Mouse (Mus musculus) limb, embryonic 12.5 days (tissue): ENCODE results near the gene Diaph3. TPM values are rescaled to one million over a fixed set of nuclear protein-coding genes. Genes with fewer than 3 reads are reported as not detected.

ENCODE experiments used
- ATAC-seq: fragments of 200-750 bp; cut with Nextera tagmentation; 2 replicates; pipeline ENCODE4 v1.8.0; 2017; ENCODE audit warnings: low read depth, moderate TSS enrichment; ENCODE audit not compliant: insufficient number of reproducible peaks, insufficient read depth, low FRiP score, low TSS enrichment
- H3K27ac ChIP-seq: fragments of 300-500 bp; sonication (generic); 2 replicates; pipeline ENCODE4 v1.5.1; 2016; ENCODE audit warnings: mild to moderate bottlenecking, moderate library complexity
- H3K27me3 ChIP-seq: fragments of 300-500 bp; sonication (generic); 2 replicates; pipeline ENCODE4 v1.6.1; 2016; ENCODE audit warnings: mild to moderate bottlenecking, moderate library complexity
- H3K36me3 ChIP-seq: fragments of 300-500 bp; sonication (generic); 2 replicates; pipeline ENCODE4 v1.6.1; 2016; ENCODE audit warnings: mild to moderate bottlenecking, moderate library complexity
- H3K4me1 ChIP-seq: fragments of 300-500 bp; sonication (generic); replicated peaks from 2 replicates; pipeline ENCODE4 v1.6.1; 2016
- H3K4me2 ChIP-seq: fragments of 300-500 bp; sonication (generic); 2 replicates; pipeline ENCODE4 v1.6.1; 2016; ENCODE audit warnings: mild to moderate bottlenecking, moderate library complexity
- H3K4me3 ChIP-seq: fragments of 300-500 bp; sonication (generic); replicated peaks from 2 replicates; pipeline ENCODE4 v1.5.1; 2016; ENCODE audit warnings: mild to moderate bottlenecking
- H3K9ac ChIP-seq: fragments of 300-500 bp; sonication (generic); replicated peaks from 2 replicates; pipeline ENCODE4 v1.6.1; 2016; ENCODE audit warnings: mild to moderate bottlenecking, moderate library complexity
- H3K9me3 ChIP-seq: fragments of 300-500 bp; sonication (generic); 2 replicates; pipeline ENCODE4 v1.6.1; 2016; ENCODE audit warnings: mild to moderate bottlenecking, moderate library complexity
- WGBS: fragments of 180-500 bp; shearing (Covaris S2); methylation state at CpG from one replicate; pipeline ENCODE4 v1.1.7; 2016; 5-methylcytosine and 5-hydroxymethylcytosine counted together
- polyA plus RNA-seq: library from polyadenylated mRNA; unstranded; fragments of >200 nt; fragmentation: Nextera tagmentation; extraction: Ambion mirVana; gene quantifications from 2 replicates; pipeline ENCODE4 v1.2.1, GENCODE M21; 2016

Diaph3 gene
- polyA plus RNA-seq, 1 experiment from 2014 or later: 10.7 TPM

GRCm38 (mm10) chr14:87083911-87084310 is 57.1 kb downstream of the Diaph3 start:
- H3K9me3 ChIP-seq: no peaks in the 10 kb centered on the region
- H3K36me3 ChIP-seq: no peaks in the 10 kb centered on the region; the same call in 1 of the 2 replicates
- H3K4me1 ChIP-seq: no peaks in the 10 kb centered on the region; the same call in 1 of the 2 replicates
- H3K27ac ChIP-seq: no peak overlapping the region
- no peak overlapping the region for H3K4me2 ChIP-seq
- ATAC-seq: no peak
- no peak overlapping the region for H3K9ac ChIP-seq
- no peak overlapping the region for H3K4me3 ChIP-seq
- H3K27me3 ChIP-seq: no peaks in the 10 kb centered on the region
- 72% methylated on average over 6 of the region's 6 CpGs for WGBS

- H3K4me1 ChIP-seq: no peaks in the 10 kb centered on the region; the same call in 1 of the 2 replicates
- H3K4me3 ChIP-seq: no peak overlapping the region
- H3K4me2 ChIP-seq: no peak overlapping the region
- no peak overlapping the region for H3K27ac ChIP-seq
- no peaks in the 10 kb centered on the region for H3K27me3 ChIP-seq
- ATAC-seq: no peak
- no peaks in the 10 kb centered on the region for H3K9me3 ChIP-seq
- no peaks in the 10 kb centered on the region for H3K36me3 ChIP-seq
- no peak overlapping the region for H3K9ac ChIP-seq
- 79% methylated on average over 2 of the region's 2 CpGs for WGBS
Measured at GRCm38 (mm10) chr14:87079725-87080124, 61.3 kb downstream of the Diaph3 start.

GRCm38 (mm10) chr14:87075021-87075531 is 66.0 kb downstream of the Diaph3 start:
- Histone ChIP-seq H3K27ac (no peak overlapping the region), H3K9ac (no peak overlapping the region), H3K36me3 (no peaks in the 10 kb centered on the region), H3K4me2 (no peak overlapping the region), H3K4me3 (no peak overlapping the region), H3K4me1 (no peaks in the 10 kb centered on the region), H3K27me3 (no peaks in the 10 kb centered on the region), H3K9me3 (no peaks in the 10 kb centered on the region)
- no peak for ATAC-seq
- 92% methylated on average over 2 of the region's 2 CpGs for WGBS

GRCm38 (mm10) chr14:87064281-87064680 is 76.8 kb downstream of the Diaph3 start:
- H3K9ac ChIP-seq: no peak overlapping the region
- H3K27me3 ChIP-seq: no peaks in the 10 kb centered on the region
- no peaks in the 10 kb centered on the region for H3K4me1 ChIP-seq
- peaks cover 8% of the 10 kb centered on the region; the same call in 1 of the 2 replicates for H3K36me3 ChIP-seq
- 79% methylated on average over 4 of the region's 4 CpGs for WGBS
- ATAC-seq: no peak
- H3K9me3 ChIP-seq: no peaks in the 10 kb centered on the region
- no peak overlapping the region for H3K4me3 ChIP-seq
- H3K27ac ChIP-seq: no peak overlapping the region
- H3K4me2 ChIP-seq: no peak overlapping the region

GRCm38 (mm10) chr14:87056169-87056568 is 84.9 kb downstream of the Diaph3 start:
- WGBS: 96% methylated on average over 2 of the region's 2 CpGs
- ATAC-seq: no peak
- H3K4me3 ChIP-seq: no peak overlapping the region
- no peaks in the 10 kb centered on the region for H3K4me1 ChIP-seq
- no peak overlapping the region for H3K27ac ChIP-seq
- H3K36me3 ChIP-seq: no peaks in the 10 kb centered on the region
- H3K27me3 ChIP-seq: no peaks in the 10 kb centered on the region
- no peak overlapping the region for H3K9ac ChIP-seq
- H3K4me2 ChIP-seq: no peak overlapping the region
- 0 out of 2 replicates have a peak, but pooled peaks cover 5% of the 10 kb centered on the region for H3K9me3 ChIP-seq

GRCm38 (mm10) chr14:87051187-87051586 is 89.8 kb downstream of the Diaph3 start:
- Histone ChIP-seq H3K4me1 (no peaks in the 10 kb centered on the region), H3K27ac (no peak overlapping the region), H3K27me3 (no peaks in the 10 kb centered on the region), H3K36me3 (no peaks in the 10 kb centered on the region), H3K9ac (no peak overlapping the region), H3K4me2 (no peak overlapping the region), H3K9me3 (0 out of 2 replicates have a peak, but pooled peaks cover 5% of the 10 kb centered on the region), H3K4me3 (no peak overlapping the region)
- no peak for ATAC-seq
- 50% methylated on average over 5 of the region's 5 CpGs for WGBS

- H3K27ac ChIP-seq: no peak overlapping the region
- H3K4me3 ChIP-seq: no peak overlapping the region
- ATAC-seq: no peak
- no peaks in the 10 kb centered on the region for H3K36me3 ChIP-seq
- H3K4me1 ChIP-seq: no peaks in the 10 kb centered on the region
- H3K4me2 ChIP-seq: no peak overlapping the region
- H3K9ac ChIP-seq: no peak overlapping the region
- H3K27me3 ChIP-seq: no peaks in the 10 kb centered on the region
- WGBS: 30% methylated on average over 5 of the region's 5 CpGs
- no peaks in the 10 kb centered on the region; the same call in 1 of the 2 replicates for H3K9me3 ChIP-seq
Measured at GRCm38 (mm10) chr14:87044401-87044806, 96.6 kb downstream of the Diaph3 start.

- Histone ChIP-seq H3K9ac (no peak overlapping the region), H3K4me2 (no peak overlapping the region), H3K27me3 (no peaks in the 10 kb centered on the region), H3K36me3 (no peaks in the 10 kb centered on the region), H3K27ac (no peak overlapping the region), H3K4me3 (no peak overlapping the region), H3K9me3 (no peaks in the 10 kb centered on the region), H3K4me1 (no peaks in the 10 kb centered on the region)
- 93% methylated on average over 10 of the region's 10 CpGs for WGBS
- no peak for ATAC-seq
Measured at GRCm38 (mm10) chr14:87020240-87020639, 120.8 kb downstream of the Diaph3 start.

GRCm38 (mm10) chr14:87019687-87020086 is 121.3 kb downstream of the Diaph3 start:
- ATAC-seq: no peak
- no peak overlapping the region for H3K27ac ChIP-seq
- H3K9me3 ChIP-seq: no peaks in the 10 kb centered on the region
- H3K36me3 ChIP-seq: no peaks in the 10 kb centered on the region
- no peaks in the 10 kb centered on the region for H3K27me3 ChIP-seq
- no peak overlapping the region for H3K9ac ChIP-seq
- no peak overlapping the region for H3K4me3 ChIP-seq
- WGBS: 98% methylated on average over 3 of the region's 3 CpGs
- no peaks in the 10 kb centered on the region for H3K4me1 ChIP-seq
- H3K4me2 ChIP-seq: no peak overlapping the region

- 32% methylated on average over 4 of the region's 4 CpGs for WGBS
- peak; percentile 47; the same call in 1 of the 2 replicates for ATAC-seq
Measured at GRCm38 (mm10) chr14:86997318-86997717, 143.7 kb downstream of the Diaph3 start.

GRCm38 (mm10) chr14:86951169-86951568 is 189.9 kb downstream of the Diaph3 start:
- Histone ChIP-seq H3K9me3 (no peaks in the 10 kb centered on the region), H3K27ac (no peak overlapping the region), H3K9ac (no peak overlapping the region), H3K27me3 (no peaks in the 10 kb centered on the region), H3K4me1 (no peaks in the 10 kb centered on the region), H3K36me3 (no peaks in the 10 kb centered on the region), H3K4me2 (no peak overlapping the region), H3K4me3 (no peak overlapping the region)
- ATAC-seq: no peak
- 30% methylated on average over 1 of the region's 1 CpGs for whole genome bisulfite sequencing

More at GRCm38 (mm10) chr14:86997318-86997717, 143.7 kb downstream of the Diaph3 start:
- no peak overlapping the region for H3K27ac ChIP-seq
- no peak overlapping the region for H3K4me2 ChIP-seq
- H3K9me3 ChIP-seq: no peaks in the 10 kb centered on the region
- H3K36me3 ChIP-seq: no peaks in the 10 kb centered on the region
- H3K4me3 ChIP-seq: no peak overlapping the region
- H3K9ac ChIP-seq: no peak overlapping the region
- H3K27me3 ChIP-seq: no peaks in the 10 kb centered on the region
- 0 out of 2 replicates have a peak, but pooled peaks cover 3% of the 10 kb centered on the region for H3K4me1 ChIP-seq

GRCm38 (mm10) chr14:86937953-86938352 is 203.1 kb downstream of the Diaph3 start:
- Histone ChIP-seq H3K27ac (no peak overlapping the region), H3K36me3 (no peaks in the 10 kb centered on the region), H3K4me3 (no peak overlapping the region), H3K27me3 (no peaks in the 10 kb centered on the region), H3K9ac (no peak overlapping the region), H3K4me1 (no peaks in the 10 kb centered on the region), H3K9me3 (no peaks in the 10 kb centered on the region), H3K4me2 (no peak overlapping the region)
- no peak for ATAC-seq
- WGBS: 95% methylated on average over 2 of the region's 2 CpGs
